Mouse (Mus musculus): ENCODE data around the gene Ppp1r1a. TPM values are rescaled to one million over a fixed set of nuclear protein-coding genes. Genes with fewer than 3 reads are reported as not detected.

Ppp1r1a gene
- polyA plus RNA-seq, 1 experiment: 6.9 TPM

- no peaks in the 10 kb centered on the region for H3K4me1 ChIP-seq (ENCODE audit: control insufficient read depth, insufficient read depth, low read length)
- 29% methylated on average over 5 of the region's 5 CpGs for WGBS
- DNase-seq: no peak
- H3K4me3 ChIP-seq (replicated peaks; ENCODE audit: extremely low read depth, low read depth, low read length): no peak overlapping the region
- TF ChIP-seq POLR2A (IDR thresholded peaks at IDR 0.05; ENCODE audit: borderline replicate concordance, extremely low read depth, low read depth, low read length) (no peak), CTCF (IDR thresholded peaks at IDR 0.05; ENCODE audit: insufficient read depth, low read length) (no peak)
Measured at GRCm38 (mm10) chr15:103518600-103519385, 19.0 kb downstream of the Ppp1r1a start.

- Histone ChIP-seq H3K4me1 (ENCODE audit: control insufficient read depth, insufficient read depth, low read length) (no peaks in the 10 kb centered on the region), H3K4me3 (replicated peaks; ENCODE audit: extremely low read depth, low read depth, low read length) (no peak overlapping the region)
- TF ChIP-seq POLR2A (IDR thresholded peaks at IDR 0.05; ENCODE audit: borderline replicate concordance, extremely low read depth, low read depth, low read length) (no peak), CTCF (IDR thresholded peaks at IDR 0.05; ENCODE audit: insufficient read depth, low read length) (no peak)
- DNase-seq: no peak
- WGBS: 46% methylated on average over 3 of the region's 3 CpGs
Measured at GRCm38 (mm10) chr15:103514914-103515313, 22.9 kb downstream of the Ppp1r1a start.

- H3K4me3 ChIP-seq (replicated peaks; ENCODE audit: extremely low read depth, low read depth, low read length): peak overlapping the region; percentile 4
- 3% methylated on average over 10 of the region's 10 CpGs for WGBS
- peak; percentile 41 for DNase-seq
- TF ChIP-seq POLR2A (IDR thresholded peaks at IDR 0.05; ENCODE audit: borderline replicate concordance, extremely low read depth, low read depth, low read length) (peak; percentile 63; the same call in 1 of the 2 replicates), CTCF (IDR thresholded peaks at IDR 0.05; ENCODE audit: insufficient read depth, low read length) (no peak)
- no peaks in the 10 kb centered on the region for H3K4me1 ChIP-seq (ENCODE audit: control insufficient read depth, insufficient read depth, low read length)
Measured at GRCm38 (mm10) chr15:103514119-103514518, 23.7 kb downstream of the Ppp1r1a start.

GRCm38 (mm10) chr15:103513621-103514031 lies 24.2 kb downstream of the Ppp1r1a start:
- Histone ChIP-seq H3K4me3 (replicated peaks; ENCODE audit: extremely low read depth, low read depth, low read length) (no peak overlapping the region), H3K4me1 (ENCODE audit: control insufficient read depth, insufficient read depth, low read length) (no peaks in the 10 kb centered on the region)
- TF ChIP-seq POLR2A (IDR thresholded peaks at IDR 0.05; ENCODE audit: borderline replicate concordance, extremely low read depth, low read depth, low read length): no peak
- no peak for TF ChIP-seq CTCF (IDR thresholded peaks at IDR 0.05; ENCODE audit: insufficient read depth, low read length)
- no peak for DNase-seq
- 14% methylated on average over 7 of the region's 7 CpGs for WGBS

GRCm38 (mm10) chr15:103511652-103512051 lies 26.2 kb downstream of the Ppp1r1a start:
- no peak for DNase-seq
- 71% methylated on average over 1 of the region's 1 CpGs for WGBS
- H3K4me1 ChIP-seq (ENCODE audit: control insufficient read depth, insufficient read depth, low read length): no peaks in the 10 kb centered on the region
- no peak overlapping the region for H3K4me3 ChIP-seq (replicated peaks; ENCODE audit: extremely low read depth, low read depth, low read length)
- TF ChIP-seq CTCF (IDR thresholded peaks at IDR 0.05; ENCODE audit: insufficient read depth, low read length): no peak
- TF ChIP-seq POLR2A (IDR thresholded peaks at IDR 0.05; ENCODE audit: borderline replicate concordance, extremely low read depth, low read depth, low read length): no peak

- no peak for DNase-seq
- H3K4me3 ChIP-seq (replicated peaks; ENCODE audit: extremely low read depth, low read depth, low read length): no peak overlapping the region
- WGBS: 47% methylated on average over 3 of the region's 3 CpGs
Measured at GRCm38 (mm10) chr15:103509317-103509716, 28.5 kb downstream of the Ppp1r1a start.

GRCm38 (mm10) chr15:103503660-103504059 lies 34.1 kb downstream of the Ppp1r1a start:
- no peak for TF ChIP-seq CTCF (IDR thresholded peaks at IDR 0.05; ENCODE audit: insufficient read depth, low read length)
- TF ChIP-seq POLR2A (IDR thresholded peaks at IDR 0.05; ENCODE audit: borderline replicate concordance, extremely low read depth, low read depth, low read length): no peak
- no peaks in the 10 kb centered on the region; the same call in 1 of the 2 replicates for H3K4me1 ChIP-seq (ENCODE audit: control insufficient read depth, insufficient read depth, low read length)
- WGBS: 56% methylated on average over 12 of the region's 12 CpGs
- DNase-seq: no peak
- H3K4me3 ChIP-seq (replicated peaks; ENCODE audit: extremely low read depth, low read depth, low read length): no peak overlapping the region

More at GRCm38 (mm10) chr15:103509317-103509716, 28.5 kb downstream of the Ppp1r1a start:
- no peak for TF ChIP-seq CTCF (IDR thresholded peaks at IDR 0.05; ENCODE audit: insufficient read depth, low read length)
- TF ChIP-seq POLR2A (IDR thresholded peaks at IDR 0.05; ENCODE audit: borderline replicate concordance, extremely low read depth, low read depth, low read length): no peak
- no peaks in the 10 kb centered on the region for H3K4me1 ChIP-seq (ENCODE audit: control insufficient read depth, insufficient read depth, low read length)

- peak overlapping the region; percentile 57 for H3K4me3 ChIP-seq (replicated peaks; ENCODE audit: extremely low read depth, low read depth, low read length)
- WGBS: 3% methylated on average over 15 of the region's 15 CpGs
- peak; percentile 8 for DNase-seq
- no peaks in the 10 kb centered on the region; the same call in 1 of the 2 replicates for H3K4me1 ChIP-seq (ENCODE audit: control insufficient read depth, insufficient read depth, low read length)
- no peak for TF ChIP-seq CTCF (IDR thresholded peaks at IDR 0.05; ENCODE audit: insufficient read depth, low read length)
- no peak for TF ChIP-seq POLR2A (IDR thresholded peaks at IDR 0.05; ENCODE audit: borderline replicate concordance, extremely low read depth, low read depth, low read length)
Measured at GRCm38 (mm10) chr15:103503251-103503600, 34.6 kb downstream of the Ppp1r1a start.

GRCm38 (mm10) chr15:103502435-103503250 lies 35.2 kb downstream of the Ppp1r1a start, which contains the start of gene Pde1b:
Gene Pde1b, plus strand, starts transcription at chr15:103503034.
- TF ChIP-seq CTCF (IDR thresholded peaks at IDR 0.05; ENCODE audit: insufficient read depth, low read length) (no peak), POLR2A (IDR thresholded peaks at IDR 0.05; ENCODE audit: borderline replicate concordance, extremely low read depth, low read depth, low read length) (no peak)
- peak; percentile 29 for DNase-seq
- WGBS: 3% methylated on average over 60 of the region's 63 CpGs
- Histone ChIP-seq H3K4me3 (replicated peaks; ENCODE audit: extremely low read depth, low read depth, low read length) (peak within 1 kb of the TSS; percentile 57), H3K4me1 (ENCODE audit: control insufficient read depth, insufficient read depth, low read length) (no peaks in the 10 kb centered on the region; the same call in 1 of the 2 replicates)
